Mouse (Mus musculus) 3134 (cell line): ENCODE data around the gene Higd1b.

ENCODE experiments used
- DNase-seq: peaks from one replicate; pipeline ENCODE4 v3.0.0-alpha.2; 2011; ENCODE audit warnings: low spot score; ENCODE audit not compliant: insufficient read length; ENCODE audit errors: extremely low read depth

The Higd1b gene

GRCm38 (mm10) chr11:102838126-102838525, 2.5 kb downstream of the Higd1b start:
- DNase-seq: no peak

GRCm38 (mm10) chr11:102838616-102839150, 3.0 kb downstream of the Higd1b start:
- no peak for DNase-seq

- no peak for DNase-seq
Measured at GRCm38 (mm10) chr11:102845926-102846325, 10.3 kb downstream of the Higd1b start.

GRCm38 (mm10) chr11:102851883-102852282, 16.2 kb downstream of the Higd1b start:
- no peak for DNase-seq

GRCm38 (mm10) chr11:102853760-102854159, 18.1 kb downstream of the Higd1b start:
- no peak for DNase-seq

- DNase-seq: no peak
Measured at GRCm38 (mm10) chr11:102855941-102856340, 20.3 kb downstream of the Higd1b start.

GRCm38 (mm10) chr11:102858951-102859350, 23.3 kb downstream of the Higd1b start:
- DNase-seq: no peak

- DNase-seq: no peak
Measured at GRCm38 (mm10) chr11:102859933-102860332, 24.3 kb downstream of the Higd1b start.

- DNase-seq: no peak
Measured at GRCm38 (mm10) chr11:102864272-102864671, 28.6 kb downstream of the Higd1b start.

- no peak for DNase-seq
Measured at GRCm38 (mm10) chr11:102874801-102875334, 39.2 kb downstream of the Higd1b start.

GRCm38 (mm10) chr11:102879558-102879957, 43.9 kb downstream of the Higd1b start:
- DNase-seq: no peak

GRCm38 (mm10) chr11:102880585-102881313, 45.1 kb downstream of the Higd1b start, which contains the start of the genes Eftud2 and Ccdc103:
Eftud2 (minus strand) TSS chr11:102880985.
Ccdc103 (plus strand) TSS chr11:102881204.
- peak; percentile 88 for DNase-seq

GRCm38 (mm10) chr11:102881314-102882198, 45.9 kb downstream of the Higd1b start:
- no peak for DNase-seq

- DNase-seq: no peak
Measured at GRCm38 (mm10) chr11:102884616-102885219, 49.1 kb downstream of the Higd1b start, which contains the start of gene Fam187a. Fam187a (plus strand) TSS chr11:102885169.

GRCm38 (mm10) chr11:102887433-102887832, 51.8 kb downstream of the Higd1b start:
- DNase-seq: no peak
